Mouse (Mus musculus) adrenal gland, adult 2 months (tissue): ENCODE data around the gene Rps11. TPM values are rescaled to one million over a fixed set of nuclear protein-coding genes. Genes with fewer than 3 reads are reported as not detected.
"Not testable (repeated sequence)": the region's sequence is repeated elsewhere in the genome, so short reads cannot be mapped to it uniquely, and the experiment has no call there.

Source experiments
- DNase-seq: peaks from one replicate; pipeline ENCODE4 v3.0.0; 2021
- polyA plus RNA-seq: library from polyadenylated mRNA; depleted of rRNA; stranded (reverse); fragments of >200 nt; gene quantifications from 2 replicates; pipeline ENCODE4 v1.2.3, GENCODE M21; 2012
- total RNA-seq, 2 experiments: library from RNA; stranded (reverse); gene quantifications; 2 replicates each; pipeline ENCODE4 v1.2.3; 2021

Gene Rps11
- total and polyA plus RNA-seq, 3 experiments: 80.0 to 1,478 (median 1,290) TPM

GRCm38 (mm10) chr7:45110089-45110488 lies 14.2 kb downstream of the Rps11 start:
- DNase-seq: not testable (repeated sequence)

- no peak for DNase-seq
Measured at GRCm38 (mm10) chr7:45107052-45107645, 17.1 kb downstream of the Rps11 start.

GRCm38 (mm10) chr7:45106441-45106840 lies 17.8 kb downstream of the Rps11 start:
- no peak for DNase-seq

GRCm38 (mm10) chr7:45105491-45105890 lies 18.7 kb downstream of the Rps11 start:
- DNase-seq: no peak

GRCm38 (mm10) chr7:45104941-45105340 lies 19.3 kb downstream of the Rps11 start:
- no peak for DNase-seq

GRCm38 (mm10) chr7:45103652-45104180 lies 20.5 kb downstream of the Rps11 start, which contains the start of gene Fcgrt:
Fcgrt (minus strand) TSS chr7:45103851.
- peak; percentile 95 for DNase-seq

GRCm38 (mm10) chr7:45102940-45103585 lies 21.2 kb downstream of the Rps11 start:
- peak; percentile 44 for DNase-seq

- DNase-seq: no peak
Measured at GRCm38 (mm10) chr7:45102441-45102840, 21.8 kb downstream of the Rps11 start.

- DNase-seq: peak; percentile 72
Measured at GRCm38 (mm10) chr7:45100046-45100445, 24.2 kb downstream of the Rps11 start.

- no peak for DNase-seq
Measured at GRCm38 (mm10) chr7:45098541-45099240, 25.5 kb downstream of the Rps11 start.

GRCm38 (mm10) chr7:45097479-45097878 lies 26.8 kb downstream of the Rps11 start:
- DNase-seq: no peak

- not testable (repeated sequence) for DNase-seq
Measured at GRCm38 (mm10) chr7:45095965-45096364, 28.3 kb downstream of the Rps11 start.

- no peak for DNase-seq
Measured at GRCm38 (mm10) chr7:45095367-45095766, 28.9 kb downstream of the Rps11 start.

- DNase-seq: no peak
Measured at GRCm38 (mm10) chr7:45094121-45094520, 30.1 kb downstream of the Rps11 start.

- DNase-seq: no peak
Measured at GRCm38 (mm10) chr7:45093516-45093905, 30.7 kb downstream of the Rps11 start.

GRCm38 (mm10) chr7:45092828-45093515 lies 31.3 kb downstream of the Rps11 start:
- no peak for DNase-seq

GRCm38 (mm10) chr7:45092048-45092447 lies 32.2 kb downstream of the Rps11 start, which contains the start of gene Rcn3:
Rcn3 (minus strand) TSS chr7:45092221.
- peak; percentile 80 for DNase-seq

GRCm38 (mm10) chr7:45091001-45091990 lies 32.9 kb downstream of the Rps11 start:
- no peak for DNase-seq

- DNase-seq: no peak
Measured at GRCm38 (mm10) chr7:45090251-45090977, 33.8 kb downstream of the Rps11 start.

- no peak for DNase-seq
Measured at GRCm38 (mm10) chr7:45088597-45088996, 35.6 kb downstream of the Rps11 start.
